Comparison of ENCODE assay signal across 8 mouse cellular contexts in the genomic region with DNA sequence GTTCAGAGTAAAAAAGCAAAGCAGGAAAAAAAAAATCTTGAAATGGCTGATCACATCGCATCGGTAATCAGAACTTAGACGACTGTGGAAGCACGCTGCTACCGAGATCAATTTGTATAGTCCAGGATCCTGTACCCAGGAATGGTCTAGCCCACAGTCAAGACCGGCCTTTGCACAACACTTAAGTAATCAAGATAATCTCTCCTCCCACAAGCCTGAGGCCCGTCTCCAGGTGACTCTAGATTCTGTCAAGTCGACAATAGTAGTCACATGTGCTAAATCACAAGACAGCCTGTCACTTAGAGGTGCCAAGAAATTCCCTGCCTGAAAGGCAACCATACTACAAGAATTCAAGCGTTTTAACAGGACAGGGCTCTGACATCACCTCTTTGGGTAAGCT. TPM values are rescaled to one million over a fixed set of nuclear protein-coding genes. Genes with fewer than 3 reads are reported as not detected.
DNase-seq lines count a peak whose midpoint lies in the region; ATAC-seq lines count a peak whose summit lies in the region.

Gene Diras2 (minus strand): TSS at position 159 of the 400 bp plus-strand sequence.

- WGBS in kidney, embryonic 14.5 days: 51% methylated on average over 9 of the region's 9 CpGs
- WGBS in hindbrain, embryonic 12.5 days: 57% methylated on average over 9 of the region's 9 CpGs
- WGBS in liver, embryonic 15.5 days (ENCODE audit: insufficient replicate concordance): 38% methylated on average over 9 of the region's 9 CpGs

- no peak for ATAC-seq in kidney, embryonic 14.5 days (ENCODE audit: low FRiP score, low TSS enrichment)
- ATAC-seq in hindbrain, embryonic 12.5 days (ENCODE audit: low FRiP score): no peak
- ATAC-seq in liver, embryonic 15.5 days (ENCODE audit: insufficient read depth): no peak

- no peaks in the 10 kb centered on the region for H3K36me3 ChIP-seq in kidney, embryonic 14.5 days (ENCODE audit: control insufficient read depth, insufficient read depth, low read length)
- no peaks in the 10 kb centered on the region for H3K36me3 ChIP-seq in hindbrain, embryonic 12.5 days
- H3K36me3 ChIP-seq in liver, embryonic 15.5 days (replicated peaks): no peaks in the 10 kb centered on the region

- H3K4me1 ChIP-seq in kidney, embryonic 14.5 days (ENCODE audit: control insufficient read depth, insufficient read depth, low read length): 0 out of 2 replicates have a peak, but pooled peaks cover 5% of the 10 kb centered on the region
- H3K4me1 ChIP-seq in brown adipose tissue, adult 24 weeks (ENCODE audit: control insufficient read depth, insufficient read depth, insufficient read length, low read length): no peaks in the 10 kb centered on the region
- peaks cover 6% of the 10 kb centered on the region for H3K4me1 ChIP-seq in hindbrain, embryonic 12.5 days
- peaks cover 5% of the 10 kb centered on the region for H3K4me1 ChIP-seq in liver, embryonic 15.5 days (replicated peaks)

- DNase-seq in kidney, adult 8-10 months: no peak
- no peak for DNase-seq in right cerebral cortex, adult 2 months (ENCODE audit: low spot score in 2 of 2)
- DNase-seq in right cerebral cortex, postnatal 10 days (ENCODE audit: low spot score in 2 of 2): no peak
- DNase-seq in frontal cortex, postnatal 36 days (ENCODE audit: low spot score in 2 of 2): no peak

- H3K4me3 ChIP-seq in kidney, embryonic 14.5 days (ENCODE audit: low read length): peak within 1 kb of the TSS; percentile 47
- peak within 1 kb of the TSS; percentile 36 for H3K4me3 ChIP-seq in brown adipose tissue, adult 24 weeks (ENCODE audit: insufficient read depth, low read depth, low read length)
- H3K4me3 ChIP-seq in hindbrain, embryonic 12.5 days: peak within 1 kb of the TSS; percentile 60
- peak within 1 kb of the TSS; percentile 34 for H3K4me3 ChIP-seq in liver, embryonic 15.5 days (replicated peaks)

- peaks cover 6% of the 10 kb centered on the region for H3K27me3 ChIP-seq in kidney, embryonic 14.5 days (ENCODE audit: control insufficient read depth, insufficient read depth, low read length)
- H3K27me3 ChIP-seq in hindbrain, embryonic 12.5 days: peaks cover 17% of the 10 kb centered on the region
- peaks cover 22% of the 10 kb centered on the region for H3K27me3 ChIP-seq in liver, embryonic 15.5 days

- no peaks in the 10 kb centered on the region; the same call in 1 of the 2 replicates for H3K9me3 ChIP-seq in kidney, embryonic 14.5 days (ENCODE audit: control insufficient read depth, low read length)
- H3K9me3 ChIP-seq in hindbrain, embryonic 12.5 days (replicated peaks): no peaks in the 10 kb centered on the region
- no peaks in the 10 kb centered on the region for H3K9me3 ChIP-seq in liver, embryonic 15.5 days (replicated peaks)

- peak within 1 kb of the TSS; percentile 93 for H3K4me2 ChIP-seq in kidney, embryonic 14.5 days (replicated peaks; ENCODE audit: low read depth, low read length)
- H3K4me2 ChIP-seq in hindbrain, embryonic 12.5 days (replicated peaks): peak within 1 kb of the TSS; percentile 98
- H3K4me2 ChIP-seq in liver, embryonic 15.5 days: peak within 1 kb of the TSS; percentile 60

- H3K27ac ChIP-seq in kidney, embryonic 14.5 days (ENCODE audit: low read depth, low read length): no peak within 1 kb of the TSS
- H3K27ac ChIP-seq in brown adipose tissue, adult 24 weeks (replicated peaks; ENCODE audit: low read depth, low read length): no peak within 1 kb of the TSS
- peak within 1 kb of the TSS; percentile 75 for H3K27ac ChIP-seq in hindbrain, embryonic 12.5 days
- H3K27ac ChIP-seq in liver, embryonic 15.5 days (replicated peaks): no peak within 1 kb of the TSS

- H3K9ac ChIP-seq in kidney, embryonic 14.5 days (ENCODE audit: low read depth, low read length): peak within 1 kb of the TSS; percentile 53; the same call in 1 of the 2 replicates
- H3K9ac ChIP-seq in hindbrain, embryonic 12.5 days: peak within 1 kb of the TSS; percentile 74
- no peak within 1 kb of the TSS for H3K9ac ChIP-seq in liver, embryonic 15.5 days

RNA-seq across cellular contexts. Expression of gene Diras2, which starts in this region (rescaled TPM):
- 0.18 and 0.23 TPM in 2 replicates for polyA plus RNA-seq in kidney, embryonic 14.5 days (2014; fragmentation: Nextera tagmentation; extraction: Ambion mirVana)
- 0.28 TPM in 1 of 2 replicates, not detected in the other for polyA plus RNA-seq in brown adipose tissue, adult 24 weeks (2012; ENCODE audit: insufficient read depth, insufficient read length, missing spikeins)
- 1.8 and 2.0 TPM in 2 replicates for polyA plus RNA-seq in hindbrain, embryonic 12.5 days (2016; fragmentation: Nextera tagmentation; extraction: Ambion mirVana)
- 0.05 and 0.09 TPM in 2 replicates for polyA plus RNA-seq in liver, embryonic 15.5 days (2015; fragmentation: Nextera tagmentation; extraction: Ambion mirVana)
